Mouse (Mus musculus): Measurements from ENCODE around the gene Tsc22d1.

DNA sequence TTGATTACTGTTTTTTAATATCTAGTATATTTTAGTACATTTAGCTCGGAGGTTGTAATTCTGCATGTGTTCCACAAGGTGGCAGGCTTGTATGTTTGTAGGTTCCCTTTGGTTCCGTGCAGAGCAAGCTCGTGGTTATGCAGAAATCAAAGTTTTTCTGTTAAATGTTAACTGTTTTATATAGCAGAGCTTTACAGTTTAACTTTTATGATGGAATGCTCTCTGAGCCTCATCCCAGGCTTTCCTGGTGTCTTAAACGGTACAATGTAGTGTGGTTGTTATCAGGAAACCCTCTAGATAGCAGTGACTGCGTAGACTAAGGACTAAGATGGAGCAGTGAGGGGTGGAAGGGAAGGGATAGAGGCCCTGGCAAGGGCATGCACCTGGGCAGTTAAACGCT is 65.1 kb downstream of the Tsc22d1 start:
- TF ChIP-seq CTCF (IDR thresholded peaks at IDR 0.05; ENCODE audit: low read depth, low read length) = no peak; the same call in 1 of the 2 replicates
- no peak for TF ChIP-seq GATA1 (IDR thresholded peaks at IDR 0.05; ENCODE audit: borderline replicate concordance, low read length)
- no peak for TF ChIP-seq TAL1 (conservative IDR thresholded peaks at IDR 0.05; ENCODE audit: low read depth, low read length)
- no peak for TF ChIP-seq GATA2 (IDR thresholded peaks at IDR 0.05; ENCODE audit: borderline replicate concordance, low read depth, low read length)
- no peak for TF ChIP-seq POLR2AphosphoS5 (IDR thresholded peaks at IDR 0.05; ENCODE audit: insufficient replicate concordance, low read depth, low read length)

All from G1E (cell line).